Mouse (Mus musculus): ENCODE results near the gene Gad1. TPM values are rescaled to one million over a fixed set of nuclear protein-coding genes. Genes with fewer than 3 reads are reported as not detected.

Gene Gad1
- total RNA-seq, 2 experiments from 2014 or later: 379 TPM

DNA sequence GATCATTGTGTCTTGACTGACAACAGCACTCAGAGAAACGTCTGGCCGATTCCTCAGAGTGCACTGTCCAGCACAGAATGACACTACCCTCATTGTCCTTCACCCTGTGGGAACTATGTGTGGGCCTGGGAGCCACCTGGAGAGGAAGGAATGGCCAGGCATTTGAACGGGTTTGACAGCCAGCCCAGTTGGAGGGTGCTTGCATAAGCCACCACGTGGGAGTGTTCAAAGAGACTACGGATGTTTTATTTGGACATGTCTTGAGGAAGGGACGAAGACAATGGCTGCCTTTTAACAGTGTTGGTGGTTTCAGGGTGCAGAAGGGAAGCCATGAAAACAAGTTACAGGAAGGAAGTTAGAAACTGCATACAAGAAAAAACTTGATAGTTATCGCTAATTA, 72.9 kb downstream of the Gad1 start:
- DNase-seq (ENCODE audit: low spot score in 2 of 2): no peak

- DNase-seq (ENCODE audit: low spot score in 2 of 2): no peak
Observed at GRCm38 (mm10) chr2:70628397-70628796, 75.5 kb downstream of the Gad1 start.

DNA sequence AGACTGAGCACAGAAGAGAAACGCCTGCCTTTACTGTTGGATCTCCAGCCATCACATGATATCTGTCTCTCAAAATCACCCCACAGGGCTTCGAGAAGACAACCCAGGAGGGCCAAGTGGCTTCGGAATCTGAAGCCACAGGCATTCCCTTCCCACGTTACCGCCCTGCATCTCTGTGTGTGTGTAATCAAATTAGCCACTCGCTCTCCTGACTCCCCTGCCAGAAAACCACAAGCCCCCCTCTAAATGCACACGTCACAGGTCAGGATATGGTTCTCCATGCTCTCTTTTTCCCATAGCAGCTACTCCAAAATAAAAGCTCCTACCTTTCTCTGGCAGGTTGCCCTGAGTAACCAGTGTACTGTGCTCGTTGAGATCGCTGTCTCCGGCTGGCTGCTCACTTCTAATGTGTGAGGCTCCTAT, 76.5 kb downstream of the Gad1 start:
- DNase-seq (ENCODE audit: low spot score in 2 of 2): peak in 1 of 2 experiments; percentile 17

GRCm38 (mm10) chr2:70629921-70630320, 77.0 kb downstream of the Gad1 start:
- DNase-seq (ENCODE audit: low spot score in 2 of 2): no peak

DNA sequence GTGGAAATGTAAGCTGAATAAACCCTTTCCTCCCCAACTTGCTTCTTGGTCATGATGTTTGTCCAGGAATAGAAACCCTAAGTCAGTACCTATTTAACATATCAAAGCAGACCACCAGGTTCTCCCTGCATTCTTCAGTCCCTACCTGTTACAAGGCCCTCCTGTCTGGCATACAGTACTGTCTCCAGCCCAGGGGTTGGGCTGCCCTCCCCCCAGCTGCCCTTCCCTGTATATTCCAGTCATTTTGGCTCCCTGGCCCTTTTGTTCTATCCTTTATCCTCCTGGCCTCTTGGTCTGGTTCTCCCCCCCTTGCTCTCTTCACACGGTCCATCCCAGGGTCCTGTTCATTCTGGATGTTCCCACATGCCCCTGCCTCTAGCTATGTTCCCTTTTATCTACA, 78.4 kb downstream of the Gad1 start:
- no peak for DNase-seq (ENCODE audit: low spot score in 2 of 2)

- DNase-seq (ENCODE audit: low spot score in 2 of 2): no peak
Observed at GRCm38 (mm10) chr2:70632412-70632811, 79.5 kb downstream of the Gad1 start.

DNA sequence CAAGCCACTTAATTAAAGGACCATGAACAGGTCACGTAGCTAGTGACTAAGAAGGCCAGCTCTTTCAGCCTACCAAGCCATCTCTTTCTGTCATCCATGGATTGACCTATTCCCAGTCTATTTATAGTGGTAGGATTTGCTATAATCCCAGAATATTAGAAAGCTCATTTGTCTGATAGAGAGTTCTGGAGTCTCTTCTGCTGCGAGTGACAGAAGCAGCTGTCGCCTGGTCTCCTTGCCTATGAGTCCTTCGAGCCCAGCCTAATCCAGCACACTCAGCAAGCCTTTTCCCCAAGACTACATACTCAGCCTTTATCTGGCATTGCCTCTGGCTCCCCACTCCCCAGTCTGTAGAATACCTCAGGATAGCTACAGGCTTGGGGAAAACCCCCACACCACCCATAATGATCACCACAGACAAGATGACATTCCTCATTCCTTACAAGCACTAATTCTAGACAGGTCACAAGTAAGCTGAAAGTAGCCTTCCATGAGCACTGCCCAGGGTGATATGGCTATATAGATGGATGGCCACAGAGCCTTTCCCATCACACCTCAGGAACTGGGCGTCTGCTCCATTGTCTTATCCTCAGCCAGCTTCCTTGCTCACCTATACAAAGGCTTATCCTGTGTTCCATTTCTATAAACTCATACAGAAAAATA, 81.3 kb downstream of the Gad1 start:
- DNase-seq (ENCODE audit: low spot score in 2 of 2): no peak

DNA sequence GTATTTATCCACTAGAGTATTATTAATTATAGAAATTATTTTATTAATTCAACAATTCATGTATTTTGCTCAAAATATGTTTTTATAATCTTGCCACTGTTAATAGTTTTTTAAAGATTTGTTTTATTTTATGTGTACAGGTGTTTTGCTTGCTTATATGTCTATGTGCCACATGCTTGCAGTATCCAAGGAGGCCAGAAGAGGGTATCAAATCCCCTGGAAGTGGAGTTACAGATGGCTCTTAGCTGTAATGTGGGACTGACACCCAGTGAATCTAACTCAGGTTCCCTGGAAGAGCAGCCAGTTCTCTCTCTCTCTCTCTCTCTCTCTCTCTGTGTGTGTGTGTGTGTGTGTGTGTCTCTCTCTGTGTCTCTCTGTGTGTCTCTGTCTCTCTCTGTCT, 88.1 kb downstream of the Gad1 start:
- no peak for DNase-seq (ENCODE audit: low spot score in 2 of 2)

DNA sequence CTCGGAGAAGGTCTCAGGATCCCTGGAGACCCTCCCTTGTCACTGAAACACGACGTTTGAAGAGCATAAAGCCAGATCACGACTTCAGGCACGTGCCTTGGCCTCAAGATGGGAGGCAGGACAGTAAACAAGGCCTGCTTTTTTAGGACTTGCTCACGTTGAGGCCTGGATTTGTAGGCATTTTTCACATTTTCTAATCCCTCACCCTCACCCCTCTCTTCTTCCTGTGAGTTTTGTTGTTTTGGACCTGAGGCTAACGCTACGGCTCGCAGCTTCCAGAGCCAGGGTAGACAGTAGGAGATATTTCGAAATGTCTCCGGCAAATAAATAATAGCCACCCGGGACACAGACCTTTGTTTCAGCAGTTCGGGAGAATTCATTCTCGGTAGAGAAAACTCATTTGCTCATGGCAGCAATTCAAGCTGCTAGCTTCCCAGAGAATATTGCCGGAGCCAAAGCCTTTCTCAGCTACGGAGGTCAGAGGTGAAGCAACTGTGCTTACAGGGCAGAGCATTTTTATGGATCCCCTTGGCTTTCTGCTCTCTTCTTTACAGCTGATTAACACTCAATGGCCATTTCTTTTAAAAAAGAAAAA, 90.2 kb downstream of the Gad1 start:
- DNase-seq (ENCODE audit: low spot score in 2 of 2): no peak

DNA sequence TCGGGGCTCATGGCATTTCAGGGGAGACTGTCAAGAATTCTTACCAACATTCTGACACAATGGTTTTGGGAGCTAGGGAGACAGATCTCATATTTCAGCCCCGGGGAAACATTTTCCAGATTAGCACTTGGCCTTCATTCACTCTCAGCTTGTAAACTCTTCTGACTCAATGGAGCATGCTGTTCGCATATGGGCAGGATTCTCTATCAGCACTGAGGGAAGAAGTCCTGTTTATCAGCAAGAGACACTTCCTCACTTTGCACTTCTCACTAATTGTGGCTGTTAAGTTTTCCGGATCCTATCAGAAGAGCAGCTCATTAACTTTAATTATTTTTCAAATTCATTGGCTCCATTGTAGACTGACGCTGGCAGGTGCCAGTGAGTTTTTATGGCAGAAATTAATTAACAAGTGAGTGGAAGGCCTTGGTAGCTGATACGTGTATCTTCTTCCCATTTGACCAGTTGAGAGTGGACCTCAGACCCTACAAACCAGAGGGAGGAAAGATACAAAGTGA, 92.5 kb downstream of the Gad1 start:
- no peak for DNase-seq (ENCODE audit: low spot score in 2 of 2)

GRCm38 (mm10) chr2:70647681-70648080, 94.8 kb downstream of the Gad1 start:
- DNase-seq (ENCODE audit: low spot score in 2 of 2): no peak

DNA sequence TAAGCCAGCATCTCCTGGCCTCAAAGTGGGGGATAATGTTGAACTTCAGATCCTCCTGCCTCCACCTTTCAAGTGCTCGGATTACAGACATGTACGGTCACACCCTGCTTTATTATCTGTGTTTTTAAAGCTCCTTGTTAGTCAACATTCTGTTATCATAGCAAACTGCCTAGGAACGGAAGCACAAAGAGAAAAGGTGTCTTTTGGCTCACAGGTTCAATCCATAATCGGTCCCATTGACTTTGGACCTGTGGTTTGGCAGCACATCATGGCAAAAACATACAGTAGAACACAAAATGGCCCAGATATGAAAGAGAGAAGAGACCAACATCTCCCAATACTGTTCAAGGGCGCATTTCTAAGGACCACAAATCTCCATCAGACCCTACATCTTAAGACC, 95.4 kb downstream of the Gad1 start:
- no peak for DNase-seq (ENCODE audit: low spot score in 2 of 2)

GRCm38 (mm10) chr2:70649471-70649870, 96.6 kb downstream of the Gad1 start:
- no peak for DNase-seq (ENCODE audit: low spot score in 2 of 2)

Other genes with a start within 250 kb of the Gad1 start
- gene Sp5, start 78.1 kb upstream of the Gad1 start, total RNA-seq (2021): under 1 TPM; 0.15 to 0.30 TPM
- under 1 TPM; 0.54 to 0.58 TPM for gene Erich2, start 44.3 kb upstream of the Gad1 start, total RNA-seq (2021)
- 100 to 1,000 TPM; 106 TPM for gene Gorasp2, start 108.5 kb downstream of the Gad1 start, total RNA-seq (2021)
- under 1 TPM in 1 of 2 experiments, not detected in 1; 0.94 TPM for gene Gm26558, start 109.0 kb downstream of the Gad1 start, total RNA-seq (2021)

All from layer of hippocampus, adult 18-20 months (tissue).